In the genomic region with DNA sequence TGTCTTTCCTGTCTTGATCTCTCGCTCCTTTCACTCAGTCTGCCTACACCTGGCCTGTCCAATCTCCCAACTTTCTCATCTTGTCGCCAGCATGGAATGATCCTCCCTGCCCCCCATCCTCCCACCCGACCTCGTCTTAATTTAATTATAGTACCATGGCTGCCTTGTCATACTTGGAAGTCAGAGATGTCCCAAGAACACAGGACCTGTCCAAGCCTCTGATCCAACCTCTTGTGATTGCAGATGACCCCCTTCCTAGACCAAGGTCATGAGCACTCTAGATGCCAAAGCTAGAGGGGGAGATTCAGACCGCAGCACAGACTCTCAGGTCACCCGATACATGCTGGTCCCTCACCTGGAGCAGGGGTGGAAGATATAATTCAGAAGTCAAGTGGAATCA, we compare ENCODE assay signal across 25 mouse cellular contexts.
DNase-seq lines count a peak whose midpoint lies in the region; ATAC-seq lines count a peak whose summit lies in the region.
"Had no signal": no experiment of that assay in that cellular context is flagged by ENCODE, and none has a peak within 500 bp of the region (broad histone marks: within the 10 kb centered on the region; RNA-seq: fewer than 3 reads in every experiment).

No protein-coding gene starts in this region.

- H3K36me3 ChIP-seq in heart, embryonic 10.5 days: no peaks in the 10 kb centered on the region
- no peaks in the 10 kb centered on the region for H3K36me3 ChIP-seq in midbrain, embryonic 11.5 days (ENCODE audit: control insufficient read depth, insufficient read depth, low read length)
- no peaks in the 10 kb centered on the region for H3K36me3 ChIP-seq in midbrain, embryonic 14.5 days (ENCODE audit: control insufficient read depth, insufficient read depth, low read length)
- H3K36me3 ChIP-seq in limb, embryonic 10.5 days: no peaks in the 10 kb centered on the region
- H3K36me3 ChIP-seq: embryonic facial prominence, embryonic 13.5 days; heart, embryonic 12.5 days; heart, embryonic 15.5 days; hindbrain, embryonic 12.5 days; hindbrain, embryonic 15.5 days; intestine, embryonic 15.5 days had no signal

- 70% methylated on average over 6 of the region's 6 CpGs for WGBS in heart, embryonic 10.5 days
- WGBS in midbrain, embryonic 11.5 days: 95% methylated on average over 6 of the region's 6 CpGs
- 93% methylated on average over 6 of the region's 6 CpGs for WGBS in midbrain, embryonic 14.5 days
- 86% methylated on average over 6 of the region's 6 CpGs for WGBS in limb, embryonic 10.5 days

- no peaks in the 10 kb centered on the region for H3K9me3 ChIP-seq in heart, embryonic 10.5 days
- no peaks in the 10 kb centered on the region for H3K9me3 ChIP-seq in midbrain, embryonic 11.5 days (ENCODE audit: control insufficient read depth, low read length)
- H3K9me3 ChIP-seq in midbrain, embryonic 14.5 days (ENCODE audit: control insufficient read depth, low read length): no peaks in the 10 kb centered on the region
- no peaks in the 10 kb centered on the region for H3K9me3 ChIP-seq in limb, embryonic 10.5 days (replicated peaks)
- H3K9me3 ChIP-seq: embryonic facial prominence, embryonic 13.5 days; forebrain, embryonic 13.5 days; heart, embryonic 12.5 days; heart, embryonic 15.5 days; hindbrain, embryonic 12.5 days; hindbrain, embryonic 15.5 days; intestine, embryonic 15.5 days had no signal

- H3K4me1 ChIP-seq in heart, embryonic 10.5 days: peaks cover 50% of the 10 kb centered on the region
- peaks cover 3% of the 10 kb centered on the region; the same call in 1 of the 2 replicates for H3K4me1 ChIP-seq in midbrain, embryonic 11.5 days (ENCODE audit: control insufficient read depth, insufficient read depth, low read length)
- peaks cover 6% of the 10 kb centered on the region for H3K4me1 ChIP-seq in midbrain, embryonic 14.5 days (ENCODE audit: control insufficient read depth, insufficient read depth, low read length)
- peaks cover 65% of the 10 kb centered on the region for H3K4me1 ChIP-seq in limb, embryonic 10.5 days

- H3K4me3 ChIP-seq in heart, embryonic 10.5 days: no peak overlapping the region
- H3K4me3 ChIP-seq in midbrain, embryonic 11.5 days (ENCODE audit: low read depth, low read length): no peak overlapping the region
- no peak overlapping the region for H3K4me3 ChIP-seq in midbrain, embryonic 14.5 days (replicated peaks; ENCODE audit: low read depth, low read length)
- no peak overlapping the region for H3K4me3 ChIP-seq in limb, embryonic 10.5 days
- H3K4me3 ChIP-seq: embryonic facial prominence, embryonic 13.5 days; erythroblast, embryonic 14.5 days; forebrain, embryonic 13.5 days; heart, embryonic 12.5 days; heart, embryonic 15.5 days; hindbrain, embryonic 12.5 days; hindbrain, embryonic 15.5 days; intestine, embryonic 15.5 days had no signal

- no peaks in the 10 kb centered on the region for H3K27me3 ChIP-seq in heart, embryonic 10.5 days (ENCODE audit: insufficient read depth, poor library complexity, severe bottlenecking)
- no peaks in the 10 kb centered on the region for H3K27me3 ChIP-seq in midbrain, embryonic 11.5 days (ENCODE audit: control insufficient read depth, insufficient read depth, low read length)
- no peaks in the 10 kb centered on the region for H3K27me3 ChIP-seq in midbrain, embryonic 14.5 days (ENCODE audit: control insufficient read depth, insufficient read depth, low read length)
- no peaks in the 10 kb centered on the region for H3K27me3 ChIP-seq in limb, embryonic 10.5 days (ENCODE audit: low read depth, poor library complexity, severe bottlenecking)
- H3K27me3 ChIP-seq: embryonic facial prominence, embryonic 13.5 days; forebrain, embryonic 13.5 days; heart, embryonic 12.5 days; heart, embryonic 15.5 days; hindbrain, embryonic 15.5 days; intestine, embryonic 15.5 days had no signal

- DNase-seq in heart, embryonic 10.5 days (ENCODE audit: low spot score): no peak
- DNase-seq in heart, adult 18-20 months: no peak
- peak; percentile 77 for DNase-seq in midbrain, embryonic 11.5 days (ENCODE audit: low spot score, missing footprints)
- no peak for DNase-seq in midbrain, embryonic 14.5 days
- DNase-seq in limb, embryonic 10.5 days (ENCODE audit: low spot score): no peak
- no peak for DNase-seq in frontal cortex, postnatal 25 days (ENCODE audit: low spot score in 2 of 2)
- DNase-seq: adrenal gland, adult 2 months; adrenal gland, postnatal 14 days; cerebellum, adult 2 months; cerebellum, adult 9-11 months; cerebellum, postnatal 25 days; forebrain, postnatal 0 days; gastrocnemius, postnatal 25 days; heart, postnatal 10 days; heart, postnatal 4 days; kidney, adult 11 months had no signal

- 0 out of 2 replicates have a peak overlapping the region, but pooled peaks have one; percentile 66 for H3K27ac ChIP-seq in heart, embryonic 10.5 days
- H3K27ac ChIP-seq in midbrain, embryonic 11.5 days (ENCODE audit: low read depth, low read length): no peak overlapping the region
- H3K27ac ChIP-seq in midbrain, embryonic 14.5 days (replicated peaks; ENCODE audit: low read depth, low read length): no peak overlapping the region
- H3K27ac ChIP-seq in limb, embryonic 10.5 days: 0 out of 2 replicates have a peak overlapping the region, but pooled peaks have one; percentile 42
- H3K27ac ChIP-seq: embryonic facial prominence, embryonic 13.5 days; forebrain, embryonic 13.5 days; heart, embryonic 15.5 days; hindbrain, embryonic 15.5 days; intestine, embryonic 15.5 days had no signal

- no peak for ATAC-seq in midbrain, embryonic 11.5 days (ENCODE audit: low FRiP score)
- no peak for ATAC-seq in midbrain, embryonic 14.5 days (ENCODE audit: low FRiP score, low TSS enrichment)
- ATAC-seq: CD4-positive, CD25-positive, alpha-beta regulatory T cell, adult 4 months; forebrain, embryonic 13.5 days; intestine, embryonic 15.5 days had no signal

- no peak overlapping the region for H3K4me2 ChIP-seq in midbrain, embryonic 11.5 days
- H3K4me2 ChIP-seq in midbrain, embryonic 14.5 days (ENCODE audit: low read length): no peak overlapping the region
- H3K4me2 ChIP-seq: embryonic facial prominence, embryonic 13.5 days; forebrain, embryonic 13.5 days; heart, embryonic 12.5 days; heart, embryonic 15.5 days; hindbrain, embryonic 12.5 days; hindbrain, embryonic 15.5 days; intestine, embryonic 15.5 days had no signal

- H3K9ac ChIP-seq in midbrain, embryonic 11.5 days (ENCODE audit: low read length): no peak overlapping the region
- no peak overlapping the region for H3K9ac ChIP-seq in midbrain, embryonic 14.5 days (replicated peaks; ENCODE audit: low read length)
- H3K9ac ChIP-seq: embryonic facial prominence, embryonic 13.5 days; forebrain, embryonic 13.5 days; forebrain, postnatal 0 days; heart, embryonic 12.5 days; heart, embryonic 15.5 days; hindbrain, embryonic 12.5 days; hindbrain, embryonic 15.5 days; intestine, embryonic 15.5 days had no signal

Comparison
In these comparisons a context has a peak if more than half of its experiments do, and no peak if none do; other contexts are left out.
1. H3K27ac ChIP-seq: peak in heart, embryonic 10.5 days (single experiment) and limb, embryonic 10.5 days (single experiment); none in midbrain, embryonic 11.5 days (single experiment) and midbrain, embryonic 14.5 days (single experiment).